Mouse (Mus musculus): Measurements from ENCODE around the gene Os9. TPM values are rescaled to one million over a fixed set of nuclear protein-coding genes. Genes with fewer than 3 reads are reported as not detected.
"Not testable (repeated sequence)": the region's sequence is repeated elsewhere in the genome, so short reads cannot be mapped to it uniquely, and the experiment has no call there.

Os9 gene
- total RNA-seq (2021), result 10 to 100 TPM; 29.4 to 33.9 TPM
- long read RNA-seq, experiment 1, transcript Os9-201 (14 exons, 2,458 nt), result major isoform, 26 of 57 reads
- long read RNA-seq, experiment 1, transcript Os9-202 (15 exons, 2,627 nt), result minor isoform, 21 of 57 reads
- long read RNA-seq, experiment 1, partial matches to known transcripts, result 8 of 57 reads
- long read RNA-seq, experiment 1, other reads (novel, unspliced or antisense), result 2 of 57 reads
- long read RNA-seq, experiment 2, transcript Os9-202 (15 exons, 2,627 nt), result major isoform, 24 of 57 reads
- long read RNA-seq, experiment 2, transcript Os9-201 (14 exons, 2,458 nt), result minor isoform, 23 of 57 reads
- long read RNA-seq, experiment 2, partial matches to known transcripts, result 8 of 57 reads
- long read RNA-seq, experiment 2, other reads (novel, unspliced or antisense), result 2 of 57 reads

- DNase-seq, result peak; percentile 92
These were observed at the start of gene Os9 for GRCm38 (mm10) chr10:127121066-127121477. Gene Os9 (minus strand): TSS chr10:127121131.

- no peak for DNase-seq
These were observed 49.1 kb upstream of the Os9 start for GRCm38 (mm10) chr10:127170002-127170401.

GRCm38 (mm10) chr10:127167614-127168192 is 46.8 kb upstream of the Os9 start:
- no peak for DNase-seq

- DNase-seq, result no peak
These were observed 46.1 kb upstream of the Os9 start for GRCm38 (mm10) chr10:127166771-127167613.

- no peak for DNase-seq
These were observed 45.4 kb upstream of the Os9 start for GRCm38 (mm10) chr10:127166404-127166715.

- no peak for DNase-seq
These were observed 44.9 kb upstream of the Os9 start for GRCm38 (mm10) chr10:127165654-127166403.

GRCm38 (mm10) chr10:127165354-127165653 is 44.4 kb upstream of the Os9 start:
- no peak for DNase-seq

GRCm38 (mm10) chr10:127164631-127165353 is 43.9 kb upstream of the Os9 start, which contains the start of gene B4galnt1:
Gene B4galnt1 (plus strand): TSS chr10:127165225.
- DNase-seq, result peak; percentile 73

GRCm38 (mm10) chr10:127164190-127164589 is 43.3 kb upstream of the Os9 start:
- no peak for DNase-seq

GRCm38 (mm10) chr10:127162771-127163261 is 41.9 kb upstream of the Os9 start:
- DNase-seq, result not testable (repeated sequence)

GRCm38 (mm10) chr10:127160728-127161127 is 39.8 kb upstream of the Os9 start:
- no peak for DNase-seq

GRCm38 (mm10) chr10:127160081-127160480 is 39.1 kb upstream of the Os9 start:
- no peak for DNase-seq

GRCm38 (mm10) chr10:127158471-127158870 is 37.5 kb upstream of the Os9 start:
- DNase-seq, result no peak

GRCm38 (mm10) chr10:127156511-127156910 is 35.6 kb upstream of the Os9 start:
- DNase-seq, result no peak

GRCm38 (mm10) chr10:127156089-127156488 is 35.2 kb upstream of the Os9 start:
- DNase-seq, result no peak

- DNase-seq, result no peak
These were observed 33.7 kb upstream of the Os9 start for GRCm38 (mm10) chr10:127154652-127155051.

GRCm38 (mm10) chr10:127154241-127154640 is 33.3 kb upstream of the Os9 start:
- DNase-seq, result no peak

GRCm38 (mm10) chr10:127153323-127153722 is 32.4 kb upstream of the Os9 start:
- DNase-seq, result no peak

- DNase-seq, result not testable (repeated sequence)
These were observed 31.6 kb upstream of the Os9 start for GRCm38 (mm10) chr10:127152556-127152955.

- DNase-seq, result not testable (repeated sequence)
These were observed 30.3 kb upstream of the Os9 start for GRCm38 (mm10) chr10:127151233-127151632.

GRCm38 (mm10) chr10:127150471-127150872 is 29.5 kb upstream of the Os9 start:
- DNase-seq, result no peak

Measured in gastrocnemius, postnatal 10 days (tissue).